Mouse (Mus musculus): Measurements from ENCODE around the gene Mbnl2.

Gene Mbnl2

DNA sequence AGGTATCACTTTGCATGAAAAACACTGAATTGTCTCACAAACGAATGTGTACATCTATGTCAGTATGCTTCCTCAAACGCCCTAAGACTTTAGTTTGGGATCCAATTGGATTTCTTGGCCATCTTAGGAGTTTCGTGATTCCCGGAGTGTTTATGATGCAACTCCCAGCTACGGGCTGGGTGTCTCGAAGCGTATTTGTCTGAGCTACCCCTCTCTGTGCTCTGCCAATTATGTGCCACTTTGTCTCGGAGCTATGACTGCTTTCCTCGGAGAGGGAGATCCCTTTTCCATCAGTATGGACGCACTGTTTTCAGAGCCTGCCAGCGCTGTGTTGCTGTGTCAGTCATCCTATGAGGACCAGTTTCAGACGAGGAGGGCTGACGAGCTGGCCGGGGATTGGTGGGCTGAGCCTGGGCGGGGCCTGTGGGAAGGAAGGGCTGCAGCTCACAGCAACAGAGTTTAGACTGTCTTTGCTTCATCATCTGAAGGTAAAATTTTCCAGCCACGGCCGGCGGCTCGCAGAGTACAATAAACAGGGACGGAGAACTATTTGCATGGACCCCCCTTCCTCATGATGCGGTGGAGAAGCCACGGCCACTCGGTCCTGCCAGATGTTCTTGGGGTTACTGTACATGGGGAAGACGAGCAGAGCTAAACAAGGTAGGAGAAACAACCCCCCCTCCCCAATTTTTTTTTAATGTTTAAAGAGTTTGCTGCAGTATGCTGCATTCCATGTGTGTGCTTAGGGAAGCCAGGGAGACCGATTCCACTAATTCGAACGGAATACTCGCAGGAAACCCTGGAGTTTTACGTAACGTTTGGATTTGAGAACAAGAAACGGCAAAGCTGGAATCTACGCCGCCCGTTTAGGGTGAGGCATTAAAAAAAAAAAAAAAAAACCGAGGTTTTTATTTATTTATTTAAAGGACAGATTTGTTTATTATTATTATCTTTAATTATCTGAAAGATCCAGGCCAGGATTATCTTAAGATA, at the start of gene Mbnl2:
TSS of gene Mbnl2 (plus strand) at position 424 of the 993 bp plus-strand sequence.
- DNase-seq (ENCODE audit: low read depth) = peak; percentile 96

DNA sequence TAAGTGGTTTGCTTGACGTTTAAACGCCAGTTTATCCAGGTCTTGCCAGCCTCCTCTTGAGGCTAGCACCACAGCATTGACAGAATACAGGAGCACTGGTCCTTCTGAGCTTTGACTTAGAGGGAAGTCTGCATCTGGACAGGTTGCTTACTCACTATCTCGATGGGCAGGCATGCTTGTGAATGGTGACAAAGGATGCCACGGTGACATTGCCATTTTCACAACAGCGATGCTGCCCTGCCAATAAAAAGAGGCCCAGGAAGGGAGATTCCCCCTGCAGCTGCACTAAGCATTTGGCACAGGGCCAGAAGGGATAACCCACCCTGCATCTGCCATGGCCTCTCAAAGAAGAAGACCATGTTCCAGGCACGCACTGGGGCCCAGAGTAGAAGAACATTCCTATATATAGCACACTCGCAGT, 43.4 kb upstream of the Mbnl2 start:
- DNase-seq (ENCODE audit: low read depth) = no peak

DNA sequence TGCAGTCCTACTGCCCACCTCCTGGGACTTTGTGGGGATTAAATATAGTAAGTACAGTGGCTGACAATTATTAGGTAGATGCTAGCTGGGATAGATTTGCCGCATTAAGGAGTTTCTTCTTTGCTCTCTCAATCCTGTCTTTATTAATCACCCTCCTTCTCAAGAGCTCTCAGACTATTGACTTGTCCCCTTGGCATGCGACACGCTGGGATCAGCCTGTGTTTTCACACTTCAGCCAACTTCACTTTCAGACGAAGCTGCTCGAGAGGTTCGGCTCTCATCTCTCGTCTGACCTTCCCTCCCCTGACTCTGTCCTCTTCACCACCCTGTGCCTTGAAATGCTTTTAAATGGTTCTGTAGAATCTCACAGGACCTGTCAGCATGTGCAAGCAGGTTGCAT, 39.9 kb upstream of the Mbnl2 start:
- DNase-seq (ENCODE audit: low read depth) = no peak

DNA sequence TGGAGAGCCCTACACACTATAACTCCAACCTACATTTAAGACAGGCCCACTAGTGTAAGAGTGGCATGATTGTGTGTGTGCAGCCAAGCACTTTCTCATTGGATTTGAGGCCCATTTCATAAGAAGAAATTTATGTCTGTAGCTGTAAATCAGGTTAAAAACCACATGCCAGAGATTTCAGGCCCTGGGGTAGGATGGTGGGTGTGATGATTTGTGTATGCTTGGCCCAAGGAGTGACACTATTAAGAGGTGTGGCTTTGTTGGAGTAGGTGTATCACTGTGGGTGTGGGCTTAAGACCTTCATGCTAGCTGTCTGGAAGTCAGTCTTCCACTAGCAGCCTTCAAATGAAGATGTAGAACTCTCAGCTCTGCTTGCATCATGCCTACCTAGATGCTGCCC, 37.0 kb upstream of the Mbnl2 start:
- DNase-seq (ENCODE audit: low read depth) = no peak

- no peak for DNase-seq (ENCODE audit: low read depth)
Measured at GRCm38 (mm10) chr14:120240209-120240608, 35.3 kb upstream of the Mbnl2 start.

- DNase-seq (ENCODE audit: low read depth) = no peak
Measured at GRCm38 (mm10) chr14:120242711-120243110, 32.8 kb upstream of the Mbnl2 start.

DNA sequence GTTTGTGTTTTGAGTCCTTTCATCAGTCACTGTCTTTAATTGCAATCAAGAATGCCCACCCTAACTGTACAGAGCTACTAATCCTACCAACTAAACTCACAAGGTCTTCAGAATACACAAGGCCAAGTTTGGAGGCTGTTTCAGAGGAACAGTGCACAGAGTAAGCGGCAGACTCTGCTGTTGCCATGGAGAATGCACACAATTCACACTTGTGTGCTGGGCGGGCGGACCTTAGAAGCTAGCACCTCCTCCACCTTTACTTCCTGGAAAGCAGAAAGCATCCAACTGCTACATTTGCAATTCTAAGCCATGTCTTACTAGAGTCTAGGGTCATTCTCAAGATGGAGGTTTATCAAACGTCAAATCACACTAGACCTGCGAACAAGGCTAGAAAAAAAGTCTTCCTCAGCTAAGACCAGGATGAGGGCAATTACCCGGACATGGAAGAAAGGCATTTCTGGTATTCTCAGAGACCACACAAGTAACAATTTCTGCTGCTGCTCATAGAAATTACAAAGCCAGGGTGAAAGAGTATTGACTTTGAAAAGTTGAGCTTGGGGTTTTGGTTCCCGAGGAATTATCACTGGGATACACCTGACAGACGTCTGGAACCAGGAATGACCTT, 30.3 kb upstream of the Mbnl2 start:
- DNase-seq (ENCODE audit: low read depth) = no peak

DNA sequence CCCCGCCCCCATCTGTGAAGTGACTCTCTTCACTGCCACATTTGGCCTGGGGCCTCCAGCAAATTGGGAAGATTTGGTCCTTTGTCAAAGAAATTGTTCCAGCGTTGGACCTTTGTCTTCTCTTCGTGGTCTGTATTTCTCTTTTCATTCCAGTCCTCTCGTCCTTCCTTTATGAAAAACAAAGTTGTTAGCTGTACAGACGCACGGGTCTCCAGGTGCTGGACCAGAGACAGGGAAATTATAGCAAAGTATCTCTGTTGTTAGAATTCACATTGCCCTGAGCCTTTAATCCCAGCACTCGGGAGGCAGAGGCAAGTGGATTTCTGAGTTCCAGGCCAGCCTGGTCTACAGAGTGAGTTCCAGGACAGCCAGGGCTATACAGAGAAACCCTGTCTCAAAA, 22.1 kb upstream of the Mbnl2 start:
- no peak for DNase-seq (ENCODE audit: low read depth)

DNA sequence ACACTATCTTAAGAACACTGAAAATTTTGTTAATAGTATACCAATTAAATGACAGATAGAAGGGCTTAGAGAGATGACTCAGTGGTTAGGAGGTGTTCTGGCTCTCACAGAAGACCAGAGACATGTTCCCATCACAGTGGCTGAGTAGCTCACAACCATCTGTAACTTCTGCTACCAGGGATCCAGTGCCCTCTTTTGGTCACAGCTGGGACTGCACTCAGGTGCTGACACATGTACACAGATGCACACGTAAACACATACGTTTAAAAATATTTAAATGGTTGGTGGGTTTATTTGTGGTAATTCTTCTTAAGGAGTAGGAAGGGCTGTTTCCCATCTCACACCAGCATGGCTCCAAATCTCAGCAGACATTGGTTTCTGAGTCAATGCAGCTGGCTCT, 19.3 kb upstream of the Mbnl2 start:
- DNase-seq (ENCODE audit: low read depth) = no peak

GRCm38 (mm10) chr14:120256623-120257384, 18.7 kb upstream of the Mbnl2 start:
- no peak for DNase-seq (ENCODE audit: low read depth)

DNA sequence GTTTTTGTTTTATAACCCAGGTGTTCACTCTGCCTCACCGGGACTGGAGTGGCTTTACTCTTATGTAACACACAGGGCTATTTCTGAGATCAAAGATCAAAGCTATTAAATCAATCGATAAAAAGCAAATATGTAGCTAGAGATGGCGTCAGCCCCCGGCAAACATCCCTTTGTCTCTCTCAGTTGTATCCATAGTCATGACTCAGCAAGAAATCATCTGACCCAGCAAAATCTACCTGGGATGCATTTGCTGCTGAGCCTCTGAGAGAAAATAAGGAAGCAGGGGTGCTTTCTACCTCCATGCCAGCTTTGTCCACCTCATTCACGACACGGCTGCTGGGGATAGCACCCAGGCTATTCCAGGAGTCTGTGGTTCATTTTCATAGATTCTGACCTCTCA, 18.0 kb upstream of the Mbnl2 start:
- no peak for DNase-seq (ENCODE audit: low read depth)

DNA sequence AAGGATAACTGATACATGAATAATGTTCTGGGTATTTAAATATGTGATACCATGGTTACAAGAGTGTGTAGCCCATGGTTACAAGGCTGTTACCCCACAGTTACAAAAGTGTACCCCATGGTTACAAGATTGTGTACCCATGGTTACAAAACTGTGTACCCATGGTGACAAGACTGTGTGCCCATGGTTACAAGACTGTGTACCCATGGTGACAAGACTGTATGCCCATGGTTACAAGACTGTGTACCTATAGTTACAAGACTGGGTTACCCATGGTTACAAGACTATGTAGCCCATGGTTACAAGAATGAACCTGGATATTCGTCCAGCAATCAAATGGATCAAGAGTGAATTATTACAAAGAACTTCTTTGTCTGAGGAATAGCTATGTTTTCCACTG, 16.0 kb upstream of the Mbnl2 start:
- no peak for DNase-seq (ENCODE audit: low read depth)

DNA sequence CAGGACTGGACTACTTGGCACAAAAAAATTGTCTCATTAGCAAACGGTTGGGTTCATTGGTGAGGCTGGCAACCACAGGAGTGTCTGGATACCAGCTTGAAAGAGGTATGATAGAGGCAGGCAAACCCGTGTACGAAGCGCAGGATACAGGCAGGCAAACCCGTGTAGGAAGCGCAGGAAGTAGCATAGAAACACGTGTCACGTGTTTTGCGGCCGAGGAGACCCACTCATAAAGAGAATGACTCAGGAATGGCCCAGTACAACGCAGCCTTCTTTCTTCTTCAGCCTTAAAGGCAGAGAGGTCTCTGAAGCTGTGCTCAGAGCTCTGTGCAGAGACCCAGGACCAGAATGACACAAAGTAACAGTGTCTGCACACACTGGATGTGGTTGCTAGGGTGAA, 13.9 kb upstream of the Mbnl2 start:
- DNase-seq (ENCODE audit: low read depth) = no peak

DNA sequence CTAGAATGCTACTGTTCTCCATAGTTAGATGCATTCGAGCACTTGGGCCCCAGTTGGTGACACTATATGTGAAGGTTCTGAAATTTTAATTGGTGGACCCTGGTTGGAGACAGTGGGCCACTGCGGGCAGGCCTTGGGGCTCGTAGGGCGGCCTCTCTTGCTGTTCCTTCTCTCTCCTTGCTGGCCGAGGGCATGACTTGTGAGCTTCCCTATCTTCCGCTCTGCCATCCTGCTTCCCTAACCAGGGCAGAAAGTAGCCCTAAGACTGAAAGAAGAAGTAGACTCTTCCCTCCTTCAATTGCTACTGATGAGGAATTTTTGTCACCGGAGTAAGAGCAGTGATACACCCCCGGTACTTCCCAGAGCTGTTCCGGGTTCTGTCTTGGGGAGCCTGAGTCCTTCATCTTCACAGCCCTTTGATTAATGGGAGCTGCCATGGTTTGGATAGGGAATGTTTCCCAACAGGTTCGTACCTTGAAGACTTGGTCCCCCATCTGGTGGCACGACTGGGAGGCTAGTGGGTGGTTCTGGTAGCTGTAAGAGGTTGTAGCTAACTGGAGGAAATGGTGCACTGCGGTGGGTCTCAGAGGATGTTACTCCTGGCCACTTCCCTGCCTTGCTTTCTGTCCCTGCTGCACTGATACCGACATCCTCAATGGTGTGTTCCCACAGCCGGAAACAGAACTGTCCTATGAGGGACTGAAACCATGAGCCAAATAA, 12.6 kb upstream of the Mbnl2 start:
- DNase-seq (ENCODE audit: low read depth) = no peak

GRCm38 (mm10) chr14:120263380-120264135, 11.9 kb upstream of the Mbnl2 start:
- peak; percentile 61 for DNase-seq (ENCODE audit: low read depth)

GRCm38 (mm10) chr14:120265886-120266285, 9.6 kb upstream of the Mbnl2 start:
- no peak for DNase-seq (ENCODE audit: low read depth)

DNA sequence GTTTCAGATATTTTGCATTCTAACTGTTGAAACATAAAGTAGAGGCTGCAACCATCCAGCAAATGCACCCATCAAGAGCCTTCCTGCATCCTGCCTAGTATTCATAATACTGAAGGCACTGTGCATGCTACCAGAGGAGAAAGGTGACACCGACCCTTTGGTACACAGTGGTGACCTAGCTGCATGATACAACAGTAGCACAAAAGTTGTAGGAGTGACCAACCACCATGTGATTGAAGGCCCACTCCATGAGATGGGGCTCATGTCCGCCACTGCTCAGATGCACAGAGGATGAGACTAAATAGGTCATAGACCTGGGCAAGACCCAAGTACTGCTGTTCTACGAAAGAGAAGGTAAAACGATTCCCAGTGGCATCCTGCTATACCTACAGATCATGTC, 8.3 kb upstream of the Mbnl2 start:
- DNase-seq (ENCODE audit: low read depth) = no peak

DNA sequence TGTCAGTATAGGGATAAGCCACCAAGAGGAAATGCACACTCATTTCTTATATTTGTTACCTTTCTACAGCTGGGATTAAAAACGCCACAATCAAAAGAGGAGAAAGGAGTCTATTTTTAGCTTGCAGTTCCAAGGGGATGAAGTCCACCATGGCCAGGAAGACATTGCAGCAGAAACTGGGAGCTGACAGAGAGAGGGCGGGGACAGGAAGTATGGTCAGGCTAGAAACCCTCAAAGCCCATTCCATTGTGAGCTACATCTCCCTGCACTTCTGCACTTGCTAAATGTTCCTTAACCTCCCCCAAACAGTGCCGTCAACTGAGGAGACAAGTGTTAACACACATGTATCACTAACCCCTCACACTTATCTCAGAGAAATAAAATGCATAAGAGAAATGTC, 5.4 kb upstream of the Mbnl2 start:
- DNase-seq (ENCODE audit: low read depth) = no peak

DNA sequence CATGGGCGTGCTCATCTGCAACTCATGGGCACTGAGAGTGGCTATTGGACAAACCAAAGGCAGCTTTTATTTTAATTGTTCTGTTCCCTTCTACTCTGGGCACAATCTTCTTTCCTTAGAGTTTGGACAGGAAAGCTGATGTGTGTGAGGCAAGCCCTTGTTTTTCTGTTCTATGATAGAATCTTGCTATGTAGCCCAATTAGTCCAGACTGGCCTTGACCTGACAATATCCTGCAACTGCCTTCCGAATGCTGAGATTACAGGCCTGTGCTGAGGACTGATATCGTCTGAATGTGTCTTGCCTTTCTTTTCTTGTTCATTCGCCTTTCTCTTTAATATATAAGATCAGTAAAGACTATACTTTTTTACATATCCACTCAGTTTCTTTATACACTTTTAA, 4.8 kb upstream of the Mbnl2 start:
- no peak for DNase-seq (ENCODE audit: low read depth)

- DNase-seq (ENCODE audit: low read depth) = no peak
Measured at GRCm38 (mm10) chr14:120271096-120271495, 4.4 kb upstream of the Mbnl2 start.

DNA sequence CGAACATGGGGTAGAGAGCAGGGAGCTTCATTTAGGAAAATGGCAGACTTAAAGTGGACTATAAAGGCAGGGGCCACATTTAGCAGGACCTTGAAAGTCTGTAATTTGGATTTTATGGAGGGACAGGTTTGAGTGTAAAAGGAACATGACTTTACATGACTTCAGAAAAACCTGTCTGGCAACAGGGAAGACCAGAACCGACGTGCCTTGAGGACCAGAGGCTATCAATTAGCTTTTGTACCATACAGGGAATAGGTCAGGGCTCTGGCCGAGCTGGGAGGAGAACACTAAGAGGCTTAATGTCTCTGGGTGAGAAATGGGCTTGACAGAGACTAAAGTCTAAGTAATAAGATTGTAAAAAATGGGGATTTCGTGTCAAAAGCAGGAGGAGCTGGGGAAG, 1.7 kb upstream of the Mbnl2 start:
- no peak for DNase-seq (ENCODE audit: low read depth)

All from NIH3T3 (cell line).